ENCODE assay signal across 21 mouse cellular contexts in the genomic region with DNA sequence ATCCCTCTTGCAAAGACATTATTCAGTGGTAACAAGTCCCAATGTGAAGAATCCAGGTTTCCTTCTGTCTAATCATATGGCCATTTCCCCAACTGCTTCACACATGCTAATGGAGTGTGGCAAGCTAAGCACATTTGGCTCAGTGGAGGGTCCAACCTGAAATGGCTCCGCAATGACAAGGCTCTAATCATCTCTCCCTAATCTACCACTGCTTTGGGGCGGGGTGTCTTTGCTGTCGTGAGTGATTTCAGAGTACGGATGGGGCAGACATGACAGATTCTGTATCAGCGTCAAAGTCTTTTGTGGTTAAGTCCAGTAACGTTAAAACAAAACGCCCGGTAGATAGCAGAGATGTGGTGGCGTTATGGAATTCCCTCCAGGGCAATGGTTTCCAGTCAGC. TPM values are rescaled to one million over a fixed set of nuclear protein-coding genes. Genes with fewer than 3 reads are reported as not detected.
DNase-seq lines count a peak whose midpoint lies in the region; ATAC-seq and TF ChIP-seq lines count a peak whose summit lies in the region.
"Had no signal": no experiment of that assay in that cellular context is flagged by ENCODE, and none has a peak within 500 bp of the region (broad histone marks: within the 10 kb centered on the region; RNA-seq: fewer than 3 reads in every experiment).

No protein-coding gene starts in this region.

- ATAC-seq in forebrain, embryonic 13.5 days: peak; percentile 69
- ATAC-seq in forebrain, embryonic 14.5 days: peak; percentile 65
- peak; percentile 50 for ATAC-seq in megakaryocyte progenitor cell, adult 5-6 weeks (replicated peaks; ENCODE audit: poor library complexity)
- ATAC-seq: activated CD4-positive, CD25-positive, alpha-beta regulatory T cell, adult 4 months; intestine, postnatal 0 days; Patski had no signal

- no peak for DNase-seq in forebrain, embryonic 10.5 days (ENCODE audit: extremely low spot score, low spot score)
- no peak for DNase-seq in MEL (ENCODE audit: low read depth, low spot score)
- peak; percentile 56 for DNase-seq in forebrain, embryonic 14.5 days (ENCODE audit: low spot score)
- DNase-seq in kidney, postnatal 14 days: no peak
- DNase-seq in gastrocnemius, adult 8-10 months (ENCODE audit: low spot score in 2 of 2): no peak
- DNase-seq: adrenal gland, postnatal 25 days; cerebellum, adult 2 months; cerebellum, postnatal 10 days; embryo, embryonic 11 days; gastrocnemius, postnatal 25 days; kidney, adult 8-10 months had no signal

- 73% methylated on average over 9 of the region's 9 CpGs for WGBS in forebrain, embryonic 13.5 days
- WGBS in forebrain, embryonic 10.5 days: 82% methylated on average over 9 of the region's 9 CpGs
- 71% methylated on average over 9 of the region's 9 CpGs for WGBS in forebrain, embryonic 14.5 days

- peak overlapping the region; percentile 7; the same call in 1 of the 2 replicates for H3K27ac ChIP-seq in forebrain, embryonic 13.5 days
- H3K27ac ChIP-seq in forebrain, embryonic 10.5 days: no peak overlapping the region
- H3K27ac ChIP-seq in MEL (ENCODE audit: control insufficient read depth, low read depth, low read length): no peak overlapping the region
- H3K27ac ChIP-seq in forebrain, embryonic 14.5 days (ENCODE audit: low read depth, low read length): peak overlapping the region; percentile 14; the same call in 1 of the 2 replicates
- H3K27ac ChIP-seq: embryonic facial prominence, embryonic 15.5 days; heart, embryonic 15.5 days; hindbrain, embryonic 10.5 days; hindbrain, embryonic 14.5 days had no signal

- TF ChIP-seq EP300 in MEL (IDR thresholded peaks at IDR 0.05; ENCODE audit: low read depth in 1 of 2, low read length in 2 of 2): peak in 1 of 2 experiments; percentile 36; a peak in 1 of 4 replicates

- H3K4me3 ChIP-seq in forebrain, embryonic 13.5 days: no peak overlapping the region
- no peak overlapping the region for H3K4me3 ChIP-seq in forebrain, embryonic 10.5 days
- no peak overlapping the region for H3K4me3 ChIP-seq in MEL (ENCODE audit: control insufficient read depth in 1 of 2, insufficient read depth in 1 of 2, low read depth in 2 of 2, low read length in 2 of 2)
- no peak overlapping the region for H3K4me3 ChIP-seq in forebrain, embryonic 14.5 days (ENCODE audit: low read depth, low read length)
- H3K4me3 ChIP-seq: embryonic facial prominence, embryonic 15.5 days; erythroblast, embryonic 14.5 days; heart, embryonic 15.5 days; hindbrain, embryonic 10.5 days had no signal

- H3K36me3 ChIP-seq in forebrain, embryonic 13.5 days (ENCODE audit: poor library complexity, severe bottlenecking): no peaks in the 10 kb centered on the region
- no peaks in the 10 kb centered on the region for H3K36me3 ChIP-seq in forebrain, embryonic 10.5 days (replicated peaks)
- H3K36me3 ChIP-seq in MEL (ENCODE audit: control insufficient read depth in 1 of 2, insufficient read depth in 2 of 2, low read length in 2 of 2): peaks cover 0 to 3% of the 10 kb centered on the region in 2 experiments; a peak in 1 of 4 replicates
- no peaks in the 10 kb centered on the region for H3K36me3 ChIP-seq in forebrain, embryonic 14.5 days (ENCODE audit: control insufficient read depth, insufficient read depth, low read length)
- H3K36me3 ChIP-seq: embryonic facial prominence, embryonic 15.5 days; heart, embryonic 15.5 days; hindbrain, embryonic 10.5 days had no signal

- no peak for TF ChIP-seq RAD21 in MEL (IDR thresholded peaks at IDR 0.05; ENCODE audit: low read depth, low read length)

- TF ChIP-seq CTCF in MEL (IDR thresholded peaks at IDR 0.05 in 2 of 3, conservative IDR thresholded peaks at IDR 0.05 in 1 of 3; ENCODE audit: control insufficient read depth in 1 of 3, insufficient read depth in 1 of 3, low read depth in 2 of 3, low read length in 3 of 3, poor library complexity in 1 of 3, severe bottlenecking in 1 of 3): no peak

- no peak overlapping the region for H3K9ac ChIP-seq in forebrain, embryonic 13.5 days
- H3K9ac ChIP-seq in MEL (ENCODE audit: control insufficient read depth, low read depth, low read length, poor library complexity, severe bottlenecking): no peak overlapping the region
- no peak overlapping the region for H3K9ac ChIP-seq in forebrain, embryonic 14.5 days (ENCODE audit: low read length)
- H3K9ac ChIP-seq: embryonic facial prominence, embryonic 15.5 days; heart, embryonic 15.5 days; hindbrain, embryonic 14.5 days had no signal

- H3K9me3 ChIP-seq in forebrain, embryonic 13.5 days (replicated peaks): no peaks in the 10 kb centered on the region
- no peaks in the 10 kb centered on the region for H3K9me3 ChIP-seq in forebrain, embryonic 10.5 days
- no peaks in the 10 kb centered on the region for H3K9me3 ChIP-seq in MEL (replicated peaks; ENCODE audit: insufficient read depth, low read length)
- no peaks in the 10 kb centered on the region for H3K9me3 ChIP-seq in forebrain, embryonic 14.5 days (replicated peaks; ENCODE audit: control insufficient read depth, low read length)
- H3K9me3 ChIP-seq: embryonic facial prominence, embryonic 15.5 days; heart, embryonic 15.5 days; hindbrain, embryonic 10.5 days had no signal

- H3K79me2 ChIP-seq in MEL (ENCODE audit: control insufficient read depth, insufficient read depth, low read length, poor library complexity): no peaks in the 10 kb centered on the region

- TF ChIP-seq POLR2A in MEL (IDR thresholded peaks at IDR 0.05; ENCODE audit: control insufficient read depth in 1 of 2, insufficient read depth in 1 of 2, low read depth in 1 of 2, low read length in 2 of 2, poor library complexity in 1 of 2): no peak

- H3K27me3 ChIP-seq in forebrain, embryonic 13.5 days: no peaks in the 10 kb centered on the region
- H3K27me3 ChIP-seq in forebrain, embryonic 10.5 days (ENCODE audit: poor library complexity, severe bottlenecking): no peaks in the 10 kb centered on the region
- no peaks in the 10 kb centered on the region; a peak in 2 of 4 replicates for H3K27me3 ChIP-seq in MEL (ENCODE audit: control insufficient read depth in 1 of 2, insufficient read depth in 2 of 2, low read length in 2 of 2)
- H3K27me3 ChIP-seq in forebrain, embryonic 14.5 days (replicated peaks; ENCODE audit: control insufficient read depth, insufficient read depth, low read length): no peaks in the 10 kb centered on the region
- H3K27me3 ChIP-seq: embryonic facial prominence, embryonic 15.5 days; heart, embryonic 15.5 days; Patski had no signal

- H3K4me2 ChIP-seq in forebrain, embryonic 13.5 days: no peak overlapping the region
- H3K4me2 ChIP-seq in forebrain, embryonic 14.5 days (ENCODE audit: low read length): no peak overlapping the region
- H3K4me2 ChIP-seq: embryonic facial prominence, embryonic 15.5 days; heart, embryonic 15.5 days; hindbrain, embryonic 14.5 days had no signal

- peaks cover 20% of the 10 kb centered on the region for H3K4me1 ChIP-seq in forebrain, embryonic 13.5 days
- H3K4me1 ChIP-seq in forebrain, embryonic 10.5 days: peaks cover 12% of the 10 kb centered on the region
- H3K4me1 ChIP-seq in MEL (ENCODE audit: control insufficient read depth in 1 of 2, insufficient read depth in 2 of 2, low read length in 2 of 2): peaks cover 0 to 8% of the 10 kb centered on the region in 2 experiments; a peak in 3 of 4 replicates
- peaks cover 12% of the 10 kb centered on the region for H3K4me1 ChIP-seq in forebrain, embryonic 14.5 days (ENCODE audit: control insufficient read depth, insufficient read depth, low read length)
- H3K4me1 ChIP-seq: embryonic facial prominence, embryonic 15.5 days; heart, embryonic 15.5 days had no signal

TF ChIP-seq in MEL, 35 proteins besides CTCF, POLR2A, EP300 and RAD21:
- no peak for TF ChIP-seq MAZ (IDR thresholded peaks at IDR 0.05; ENCODE audit: low read depth, low read length)
- TF ChIP-seq CHD2 (IDR thresholded peaks at IDR 0.05; ENCODE audit: low read length): no peak
- TF ChIP-seq RCOR1 (IDR thresholded peaks at IDR 0.05; ENCODE audit: low read depth, low read length): 0 out of 2 replicates have a peak, but pooled peaks have one; percentile 8

RNA-seq across cellular contexts. Expression of gene Lmo4, which starts 52.2 kb away (rescaled TPM):
- 66.6 and 90.8 TPM in 2 replicates for polyA plus RNA-seq in forebrain, embryonic 13.5 days (2015; fragmentation: Nextera tagmentation; extraction: Ambion mirVana)
- 31.6 and 36.2 TPM in 2 replicates for polyA plus RNA-seq in forebrain, embryonic 10.5 days (2016; fragmentation: Nextera tagmentation; extraction: Ambion mirVana)
- 13.7 and 14.9 TPM in 2 replicates for total RNA-seq in MEL (2012; rRNA removed)
- polyA plus RNA-seq in MEL (2012; ENCODE audit: insufficient read depth in 1 of 2, insufficient read length in 2 of 2, low read depth in 1 of 2, low replicate concordance in 2 of 2, missing spikeins in 1 of 2): 10 to 100 TPM in 1 of 2 experiments, not detected in 1; 29.3 TPM
- 114 and 123 TPM in 2 replicates for polyA plus RNA-seq in forebrain, embryonic 14.5 days (2014; fragmentation: Nextera tagmentation; extraction: Ambion mirVana)
- total RNA-seq in megakaryocyte progenitor cell, adult 5-6 weeks (2015): 147 and 167 TPM in 2 replicates
- total RNA-seq in megakaryocyte progenitor cell, adult 5-6 weeks (2017): 37.0 and 44.7 TPM in 2 replicates
- 10 to 100 TPM; 20.3 to 23.5 (median 21.7) TPM for total RNA-seq in gastrocnemius, adult 8-10 months (2022)

Comparison
In these comparisons a context has a peak if more than half of its experiments do, and no peak if none do; other contexts are left out.
1. H3K27ac ChIP-seq: peak in forebrain, embryonic 13.5 days (single experiment) and forebrain, embryonic 14.5 days (single experiment); none in forebrain, embryonic 10.5 days (single experiment) and MEL (single experiment).
2. Peak in every context shown above with its lines, with median percentiles within 50 percentile points of each other: ATAC-seq.